Mouse (Mus musculus) G1E (cell line): ENCODE results near the gene Slc30a4.

Source experiments
- CTCF ChIP-seq: IDR thresholded peaks from 2 replicates; pipeline ENCODE4 v1.5.1; 2012; ENCODE audit warnings: low read depth, low read length, inconsistent platforms, mixed read lengths
- POLR2AphosphoS5 ChIP-seq: IDR thresholded peaks from 2 replicates; pipeline ENCODE4 v1.6.1; 2012; ENCODE audit warnings: low read depth, low read length, inconsistent platforms; ENCODE audit not compliant: insufficient replicate concordance
- TAL1 ChIP-seq: conservative IDR thresholded peaks from 2 replicates; pipeline ENCODE4 v1.6.1; 2012; ENCODE audit warnings: low read depth, low read length, inconsistent platforms, mixed read lengths

DNA sequence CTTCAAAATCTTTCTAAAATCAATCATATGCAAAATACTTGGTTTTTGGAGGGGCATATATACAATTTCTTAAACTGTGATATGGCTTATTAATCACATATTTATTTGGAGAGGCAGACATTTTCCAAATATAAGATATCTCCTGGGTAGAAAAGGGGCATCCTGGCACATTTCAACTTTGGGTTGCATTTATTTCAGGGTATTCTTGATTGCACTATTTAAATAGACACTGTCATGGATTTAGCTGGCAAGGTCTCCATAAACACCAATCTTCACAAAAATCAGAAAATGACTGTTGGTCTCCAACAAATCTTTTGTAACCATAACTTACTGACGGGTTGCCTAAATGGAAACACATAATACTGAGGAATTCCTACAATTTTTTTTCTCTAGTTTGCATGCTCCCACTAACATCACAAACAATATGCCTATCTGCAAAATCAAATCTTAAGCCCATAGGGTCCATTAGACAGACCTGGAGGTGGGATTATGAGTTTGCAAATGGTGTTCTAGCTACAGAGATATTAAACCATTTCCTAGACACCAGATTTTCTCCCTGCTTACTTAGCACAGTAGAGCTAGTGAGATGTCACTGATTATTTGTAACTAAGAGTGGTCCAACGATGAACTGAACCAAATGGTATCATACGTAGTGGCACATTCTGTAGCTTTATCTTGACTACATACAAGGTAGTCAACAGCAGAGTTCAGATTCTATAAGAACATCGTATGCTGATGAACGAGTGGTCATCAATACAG is 20.9 kb downstream of the Slc30a4 start:
- TF ChIP-seq CTCF (no peak), TAL1 (no peak), POLR2AphosphoS5 (no peak)
